Mouse (Mus musculus) kidney, embryonic 15.5 days (tissue): ENCODE measurements around the gene Cradd. TPM values are rescaled to one million over a fixed set of nuclear protein-coding genes. Genes with fewer than 3 reads are reported as not detected.

ENCODE experiments used
- ATAC-seq: fragments of 200-750 bp; cut with Nextera tagmentation; replicated peaks from 2 replicates; pipeline ENCODE4 v1.8.0; 2017; ENCODE audit warnings: moderate TSS enrichment; ENCODE audit not compliant: low FRiP score
- H3K27ac ChIP-seq: fragments of 300-500 bp; sonication (generic); 2 replicates; pipeline ENCODE4 v1.5.1; 2015; ENCODE audit warnings: mild to moderate bottlenecking, inconsistent platforms
- H3K27me3 ChIP-seq: fragments of 300-500 bp; sonication (generic); 2 replicates; pipeline ENCODE4 v1.6.1; 2015; ENCODE audit warnings: inconsistent platforms
- H3K36me3 ChIP-seq: fragments of 300-500 bp; sonication (generic); 2 replicates; pipeline ENCODE4 v1.6.1; 2015; ENCODE audit warnings: inconsistent platforms
- H3K4me1 ChIP-seq: fragments of 300-500 bp; sonication (generic); 2 replicates; pipeline ENCODE4 v1.6.1; 2015; ENCODE audit warnings: inconsistent platforms
- H3K4me2 ChIP-seq: fragments of 300-500 bp; sonication (generic); 2 replicates; pipeline ENCODE4 v1.6.1; 2015; ENCODE audit warnings: moderate library complexity, mild to moderate bottlenecking, inconsistent platforms
- H3K4me3 ChIP-seq: fragments of 300-500 bp; sonication (generic); replicated peaks from 2 replicates; pipeline ENCODE4 v1.5.1; 2015; ENCODE audit warnings: mild to moderate bottlenecking, inconsistent platforms
- H3K9ac ChIP-seq: fragments of 300-500 bp; sonication (generic); 2 replicates; pipeline ENCODE4 v1.6.1; 2015; ENCODE audit warnings: mild to moderate bottlenecking, inconsistent platforms
- H3K9me3 ChIP-seq: fragments of 300-500 bp; sonication (generic); replicated peaks from 2 replicates; pipeline ENCODE4 v1.6.1; 2016; ENCODE audit warnings: inconsistent platforms
- WGBS: fragments of 180-500 bp; shearing (Covaris S2); methylation state at CpG from one replicate; pipeline ENCODE4 v1.1.7; 2015; ENCODE audit warnings: mixed read lengths; 5-methylcytosine and 5-hydroxymethylcytosine counted together
- polyA plus RNA-seq: library from polyadenylated mRNA; unstranded; fragments of >200 nt; fragmentation: Nextera tagmentation; extraction: Ambion mirVana; gene quantifications from 2 replicates; pipeline ENCODE4 v1.2.1, GENCODE M21; 2015

Gene Cradd
- polyA plus RNA-seq, 1 experiment from 2014 or later, result 9.3 TPM

DNA sequence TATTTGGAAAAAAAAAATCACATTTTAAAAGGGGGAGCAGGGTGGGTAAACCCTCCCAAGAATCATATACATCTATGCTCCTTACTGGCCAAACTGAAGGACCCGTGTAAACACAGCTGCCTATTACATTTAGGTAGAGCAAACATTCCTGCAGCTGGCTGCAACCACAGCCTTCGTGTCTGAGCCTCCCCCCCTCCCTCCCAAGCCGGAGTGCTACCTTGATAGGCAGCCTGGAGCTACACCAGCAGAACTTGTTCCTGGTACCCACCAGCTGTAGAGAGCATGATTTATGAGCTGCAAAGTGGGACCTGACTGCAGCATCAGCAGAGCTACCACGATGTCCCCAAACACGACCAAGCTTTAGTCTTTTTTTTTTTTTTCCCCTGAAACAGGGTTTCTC lies 9.9 kb downstream of the Cradd start:
- 14% methylated on average over 5 of the region's 5 CpGs for WGBS
- no peak overlapping the region for H3K4me3 ChIP-seq
- H3K9ac ChIP-seq, result no peak overlapping the region
- H3K27me3 ChIP-seq, result peaks cover 67% of the 10 kb centered on the region
- H3K36me3 ChIP-seq, result no peaks in the 10 kb centered on the region
- H3K4me1 ChIP-seq, result peaks cover 20% of the 10 kb centered on the region
- H3K9me3 ChIP-seq, result no peaks in the 10 kb centered on the region
- no peak overlapping the region for H3K4me2 ChIP-seq
- H3K27ac ChIP-seq, result no peak overlapping the region
- ATAC-seq, result no peak

- Histone ChIP-seq H3K27ac (no peak overlapping the region), H3K36me3 (no peaks in the 10 kb centered on the region), H3K27me3 (peaks cover 67% of the 10 kb centered on the region), H3K9ac (no peak overlapping the region), H3K4me3 (no peak overlapping the region), H3K9me3 (no peaks in the 10 kb centered on the region), H3K4me1 (peaks cover 21% of the 10 kb centered on the region), H3K4me2 (no peak overlapping the region)
- no peak for ATAC-seq
- whole genome bisulfite sequencing, result 79% methylated on average over 9 of the region's 9 CpGs
These were observed 10.4 kb downstream of the Cradd start for GRCm38 (mm10) chr10:95313524-95313923.

- 25% methylated on average over 21 of the region's 21 CpGs for WGBS
- no peak overlapping the region for H3K4me3 ChIP-seq
- no peak for ATAC-seq
- no peak overlapping the region for H3K4me2 ChIP-seq
- peaks cover 49% of the 10 kb centered on the region for H3K27me3 ChIP-seq
- no peak overlapping the region for H3K27ac ChIP-seq
- peaks cover 20% of the 10 kb centered on the region for H3K4me1 ChIP-seq
- H3K9ac ChIP-seq, result no peak overlapping the region
- no peaks in the 10 kb centered on the region for H3K36me3 ChIP-seq
- no peaks in the 10 kb centered on the region for H3K9me3 ChIP-seq
These were observed 13.1 kb downstream of the Cradd start for GRCm38 (mm10) chr10:95310688-95311441.

DNA sequence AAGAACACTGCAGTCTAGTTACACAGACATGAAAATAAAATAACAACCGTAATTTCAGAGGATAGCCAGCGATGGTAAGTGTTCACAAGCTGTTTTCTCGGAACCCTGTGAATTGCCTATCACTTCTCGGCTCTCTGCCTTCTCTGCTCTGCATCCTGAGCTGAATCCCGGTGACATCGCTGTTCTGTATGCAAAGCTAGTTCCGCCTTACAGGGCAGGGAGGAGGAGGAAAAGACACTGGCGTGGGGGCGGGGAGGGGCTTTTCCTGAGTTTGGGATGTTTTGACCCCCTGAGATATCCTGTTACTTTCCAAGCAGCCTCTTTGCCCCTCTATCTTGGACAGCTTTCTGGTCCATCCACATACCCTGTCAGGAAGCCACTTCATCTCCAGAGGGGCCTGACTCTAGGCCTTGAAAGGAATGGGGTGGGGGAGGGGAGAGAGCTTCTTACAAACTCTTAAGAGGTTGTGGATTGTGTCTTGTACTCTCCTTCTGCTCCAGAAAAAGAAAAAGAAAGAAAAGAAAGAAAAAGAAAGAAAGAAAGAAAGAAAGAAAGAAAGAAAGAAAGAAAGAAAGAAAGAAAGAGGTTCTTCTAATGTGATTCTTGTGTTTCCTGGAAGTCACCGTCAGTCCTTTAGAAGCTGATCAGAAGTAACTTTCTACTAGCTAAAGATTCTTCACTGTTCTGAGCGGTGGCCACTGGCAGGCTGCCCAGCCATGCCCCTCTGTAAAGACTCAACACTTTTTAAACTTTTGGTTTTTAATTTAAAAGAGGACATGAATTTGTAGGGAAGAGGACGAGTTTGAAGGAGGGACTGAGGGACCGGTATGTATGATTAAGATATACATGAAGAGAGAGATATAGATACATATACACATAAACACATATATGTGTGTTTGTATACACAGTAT lies 14.3 kb downstream of the Cradd start:
- Histone ChIP-seq H3K27me3 (peaks cover 50% of the 10 kb centered on the region), H3K27ac (no peak overlapping the region), H3K9ac (no peak overlapping the region), H3K4me2 (no peak overlapping the region), H3K4me3 (no peak overlapping the region), H3K4me1 (peaks cover 15% of the 10 kb centered on the region), H3K9me3 (no peaks in the 10 kb centered on the region), H3K36me3 (no peaks in the 10 kb centered on the region)
- 38% methylated on average over 13 of the region's 13 CpGs for WGBS
- no peak for ATAC-seq

DNA sequence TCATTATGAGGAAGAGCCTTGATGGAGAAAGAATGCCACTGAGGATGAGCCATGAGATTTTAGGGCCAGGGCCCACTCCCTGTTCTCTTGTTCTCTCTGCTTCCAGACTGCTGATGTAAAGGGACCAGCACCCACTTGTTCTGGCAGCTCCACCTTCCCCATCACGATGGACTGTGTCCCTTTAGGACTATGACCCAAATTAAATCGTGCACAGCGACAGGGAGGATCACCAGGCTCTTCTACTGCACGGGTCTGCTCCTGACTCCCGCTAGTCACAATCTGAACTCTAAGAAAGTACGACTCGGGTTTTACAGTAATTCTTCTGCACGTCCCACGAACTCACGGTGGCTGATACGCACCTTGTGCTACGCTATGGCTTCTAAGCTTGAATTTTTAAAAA lies 14.9 kb downstream of the Cradd start:
- H3K4me1 ChIP-seq, result peaks cover 13% of the 10 kb centered on the region
- 77% methylated on average over 12 of the region's 12 CpGs for WGBS

GRCm38 (mm10) chr10:95307916-95308315 lies 16.0 kb downstream of the Cradd start:
- Histone ChIP-seq H3K27ac (no peak overlapping the region), H3K4me3 (no peak overlapping the region)
- ATAC-seq, result no peak

More for the DNA sequence above, 14.9 kb downstream of the Cradd start:
- no peak for ATAC-seq
- Histone ChIP-seq H3K9me3 (no peaks in the 10 kb centered on the region), H3K36me3 (no peaks in the 10 kb centered on the region), H3K27me3 (peaks cover 44% of the 10 kb centered on the region), H3K9ac (no peak overlapping the region), H3K27ac (no peak overlapping the region), H3K4me3 (no peak overlapping the region), H3K4me2 (no peak overlapping the region)

DNA sequence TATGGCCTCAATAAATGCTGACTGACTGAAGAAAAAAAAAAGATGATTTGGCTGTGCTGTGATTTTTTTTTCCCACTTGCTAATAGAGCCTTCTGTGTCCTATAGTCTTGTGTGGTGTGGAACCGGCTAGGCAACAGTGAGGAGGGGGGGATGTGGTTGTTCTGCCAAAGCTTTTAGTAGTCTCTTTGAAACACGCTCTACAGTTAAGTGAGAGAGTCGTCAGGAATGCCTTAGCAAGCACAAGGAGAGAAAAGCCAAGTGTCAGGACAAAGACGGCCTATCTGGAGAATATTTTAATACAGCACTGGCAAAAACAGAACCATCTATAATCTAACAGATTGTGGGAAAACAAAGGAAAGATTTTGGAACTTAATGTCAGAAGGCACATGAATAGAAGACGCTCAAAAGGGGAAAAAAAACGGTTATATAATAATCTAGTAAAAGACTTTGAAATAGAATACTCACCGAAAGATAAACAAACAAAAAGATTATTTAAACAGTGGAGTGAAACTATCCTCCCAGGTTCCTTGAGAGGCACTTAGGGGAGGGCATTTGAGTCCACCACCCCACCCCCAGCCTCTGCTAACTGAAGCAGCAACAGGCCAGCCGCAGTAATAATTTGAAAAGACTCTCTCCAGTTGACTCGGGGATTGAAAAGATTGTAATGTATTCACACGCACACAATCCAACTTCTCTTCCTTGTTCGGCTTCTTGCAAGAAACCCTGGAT lies 16.9 kb downstream of the Cradd start:
- no peak overlapping the region for H3K9ac ChIP-seq
- 30% methylated on average over 11 of the region's 11 CpGs for WGBS
- H3K36me3 ChIP-seq, result no peaks in the 10 kb centered on the region
- H3K27me3 ChIP-seq, result peaks cover 27% of the 10 kb centered on the region
- no peak overlapping the region for H3K4me3 ChIP-seq
- H3K27ac ChIP-seq, result no peak overlapping the region
- peaks cover 13% of the 10 kb centered on the region for H3K4me1 ChIP-seq
- no peak for ATAC-seq
- no peak overlapping the region for H3K4me2 ChIP-seq
- H3K9me3 ChIP-seq, result no peaks in the 10 kb centered on the region

More at GRCm38 (mm10) chr10:95307916-95308315, 16.0 kb downstream of the Cradd start:
- no peaks in the 10 kb centered on the region for H3K36me3 ChIP-seq
- peaks cover 33% of the 10 kb centered on the region for H3K27me3 ChIP-seq
- no peaks in the 10 kb centered on the region for H3K9me3 ChIP-seq
- H3K9ac ChIP-seq, result no peak overlapping the region
- peaks cover 13% of the 10 kb centered on the region for H3K4me1 ChIP-seq
- no peak overlapping the region for H3K4me2 ChIP-seq
- 88% methylated on average over 5 of the region's 5 CpGs for WGBS

DNA sequence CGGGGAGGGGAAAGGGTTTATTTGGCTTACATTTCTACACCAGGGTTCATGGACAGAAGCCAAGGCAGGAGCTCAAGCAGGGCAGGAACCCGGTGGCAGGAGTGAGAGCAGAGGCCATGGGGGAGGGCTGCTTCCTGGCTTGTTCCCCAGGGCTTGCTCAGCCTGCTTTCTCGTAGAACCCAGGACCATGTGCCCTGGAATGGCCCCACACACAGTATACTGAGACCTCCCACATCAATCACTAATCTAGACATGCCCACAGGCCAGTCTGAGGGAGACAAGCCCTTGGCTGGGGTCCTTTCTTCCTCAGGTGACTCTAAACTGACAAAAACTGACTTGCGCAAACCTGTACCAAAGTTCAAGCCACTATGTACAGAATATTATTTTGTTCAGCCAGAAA lies 19.7 kb downstream of the Cradd start:
- WGBS, result 40% methylated on average over 4 of the region's 4 CpGs
- Histone ChIP-seq H3K4me3 (no peak overlapping the region), H3K36me3 (no peaks in the 10 kb centered on the region), H3K27ac (no peak overlapping the region), H3K9ac (no peak overlapping the region), H3K27me3 (peaks cover 14% of the 10 kb centered on the region; the same call in 1 of the 2 replicates), H3K4me1 (peaks cover 9% of the 10 kb centered on the region), H3K9me3 (no peaks in the 10 kb centered on the region), H3K4me2 (no peak overlapping the region)
- ATAC-seq, result no peak; the same call in 1 of the 2 replicates

DNA sequence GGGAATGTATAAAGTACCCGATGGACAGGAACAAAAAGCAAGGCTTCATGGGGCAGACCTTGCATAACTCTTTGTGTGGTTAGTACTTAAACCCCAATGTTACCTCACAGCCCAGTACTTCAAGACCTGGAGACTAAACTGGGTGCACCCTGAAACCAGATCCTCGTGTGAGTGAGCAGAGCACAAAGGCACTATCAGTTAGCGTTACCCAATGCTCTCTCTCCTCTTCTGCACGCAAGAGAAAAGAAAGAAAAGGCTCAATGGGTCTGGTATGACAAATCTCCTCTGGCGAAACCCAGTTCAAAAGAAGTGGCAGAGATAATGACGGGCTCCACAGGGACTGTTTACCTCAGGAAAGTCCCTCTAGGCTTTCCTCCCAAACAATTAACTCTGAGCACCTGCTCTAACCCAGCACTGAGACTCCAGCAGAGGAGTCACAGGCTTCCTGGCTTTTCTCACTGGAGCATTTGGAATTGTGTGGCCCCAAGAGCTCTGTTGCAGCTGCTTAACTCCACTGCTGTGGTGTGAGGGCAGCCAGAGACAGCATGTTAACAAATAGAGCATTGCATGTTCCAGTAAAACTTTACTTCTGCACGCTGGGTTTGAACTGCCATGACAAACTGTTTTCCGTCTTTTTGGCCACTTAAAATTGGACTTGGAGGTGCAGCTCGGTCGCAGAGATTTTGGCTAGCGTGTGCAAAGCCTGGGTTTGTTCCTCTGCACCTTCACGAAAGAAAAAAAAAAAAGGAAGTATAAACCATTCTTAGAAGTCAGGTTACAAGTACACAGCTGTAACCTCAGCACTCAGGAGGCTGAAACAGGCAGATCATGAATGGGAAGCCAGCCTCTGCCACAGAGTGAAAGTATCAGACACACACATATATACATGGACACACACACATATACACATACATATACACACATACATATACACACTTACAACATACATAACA lies 21.4 kb downstream of the Cradd start:
- Histone ChIP-seq H3K27ac (no peak overlapping the region), H3K9ac (no peak overlapping the region), H3K27me3 (peaks cover 9% of the 10 kb centered on the region; the same call in 1 of the 2 replicates), H3K36me3 (no peaks in the 10 kb centered on the region), H3K4me1 (peaks cover 4% of the 10 kb centered on the region), H3K4me2 (no peak overlapping the region), H3K4me3 (no peak overlapping the region), H3K9me3 (no peaks in the 10 kb centered on the region)
- ATAC-seq, result no peak
- WGBS, result 77% methylated on average over 12 of the region's 12 CpGs

- 64% methylated on average over 8 of the region's 8 CpGs for WGBS
- no peak for ATAC-seq
- H3K9me3 ChIP-seq, result no peaks in the 10 kb centered on the region
- H3K36me3 ChIP-seq, result no peaks in the 10 kb centered on the region
- H3K4me1 ChIP-seq, result peaks cover 9% of the 10 kb centered on the region
- no peak overlapping the region for H3K4me3 ChIP-seq
- H3K4me2 ChIP-seq, result no peak overlapping the region
- H3K9ac ChIP-seq, result no peak overlapping the region
- peaks cover 6% of the 10 kb centered on the region; the same call in 1 of the 2 replicates for H3K27me3 ChIP-seq
- no peak overlapping the region for H3K27ac ChIP-seq
These were observed 23.6 kb downstream of the Cradd start for GRCm38 (mm10) chr10:95300178-95300793.

DNA sequence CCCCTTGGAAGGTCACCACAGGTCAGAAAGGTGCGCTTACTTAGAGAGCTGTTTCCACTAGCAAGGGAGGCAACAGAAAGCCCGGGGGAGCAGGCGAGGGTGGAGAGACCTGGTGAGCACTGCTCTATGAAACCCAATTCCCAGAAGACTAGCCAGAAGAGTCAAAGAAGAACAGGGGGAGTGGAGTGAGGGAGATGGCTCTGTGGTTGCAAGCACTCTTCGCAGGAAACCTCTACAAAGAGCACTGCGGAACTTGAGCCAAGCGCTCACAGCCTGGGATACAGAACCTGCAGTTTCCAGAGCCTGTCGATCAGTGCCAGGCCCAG lies 24.2 kb downstream of the Cradd start:
- H3K27ac ChIP-seq, result no peak overlapping the region
- peaks cover 9% of the 10 kb centered on the region for H3K4me1 ChIP-seq
- 63% methylated on average over 7 of the region's 7 CpGs for WGBS
- no peak overlapping the region for H3K4me2 ChIP-seq
- H3K9ac ChIP-seq, result no peak overlapping the region
- no peak for ATAC-seq
- H3K27me3 ChIP-seq, result peaks cover 2% of the 10 kb centered on the region; the same call in 1 of the 2 replicates
- H3K36me3 ChIP-seq, result no peaks in the 10 kb centered on the region
- no peak overlapping the region for H3K4me3 ChIP-seq
- H3K9me3 ChIP-seq, result no peaks in the 10 kb centered on the region
